ENCODE assay signal across 19 mouse cellular contexts in the genomic region with DNA sequence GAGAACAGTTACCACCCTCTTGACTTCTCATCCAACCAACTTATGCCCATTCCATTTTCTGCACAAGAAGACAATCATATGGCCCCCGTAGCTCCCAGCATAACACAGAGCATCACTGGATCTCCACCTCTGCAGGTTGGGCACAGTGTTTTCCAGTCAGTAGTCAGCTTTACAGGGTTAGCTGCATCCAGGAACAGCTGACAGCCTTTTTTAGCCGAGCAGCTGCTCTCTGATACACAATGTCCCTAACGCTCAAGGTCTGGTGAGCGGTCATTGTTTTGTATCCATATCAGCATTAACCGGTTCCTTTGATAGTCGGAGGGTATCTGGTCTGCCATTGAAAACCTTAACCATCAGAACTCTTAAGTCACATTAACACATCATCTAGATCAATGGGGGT. TPM values are rescaled to one million over a fixed set of nuclear protein-coding genes. Genes with fewer than 3 reads are reported as not detected.
DNase-seq lines count a peak whose midpoint lies in the region; ATAC-seq and TF ChIP-seq lines count a peak whose summit lies in the region.
"Had no signal": no experiment of that assay in that cellular context is flagged by ENCODE, and none has a peak within 500 bp of the region (broad histone marks: within the 10 kb centered on the region; RNA-seq: fewer than 3 reads in every experiment).

No protein-coding gene starts in this region.

- no peak for DNase-seq in heart, postnatal 0 days (ENCODE audit: low spot score)
- no peak for DNase-seq in heart, embryonic 10.5 days (ENCODE audit: low spot score)
- DNase-seq in CH12.LX (ENCODE audit: extremely low read depth): no peak
- DNase-seq in liver, embryonic 13.5 days: no peak
- DNase-seq in frontal cortex, adult 2 months (ENCODE audit: extremely low spot score in 1 of 2, low spot score in 1 of 2): no peak
- DNase-seq: adrenal gland, adult 8-10 months; cerebellum, adult 18-20 months; cerebellum, postnatal 14 days; kidney, postnatal 25 days; layer of hippocampus, postnatal 36 days; lung, embryonic 14.5 days had no signal

- no peak overlapping the region for H3K4me3 ChIP-seq in heart, postnatal 0 days (ENCODE audit: low read depth, low read length)
- no peak overlapping the region for H3K4me3 ChIP-seq in heart, embryonic 10.5 days
- H3K4me3 ChIP-seq in CH12.LX (replicated peaks in 1 of 3; ENCODE audit: low read depth in 2 of 3, low read length in 2 of 3, poor library complexity in 1 of 3): no peak overlapping the region
- peak overlapping the region; percentile 91 for H3K4me3 ChIP-seq in liver, embryonic 13.5 days (replicated peaks)
- H3K4me3 ChIP-seq in myocyte: no peak overlapping the region
- H3K4me3 ChIP-seq in neural tube, embryonic 15.5 days (replicated peaks): no peak overlapping the region
- H3K4me3 ChIP-seq: forebrain, embryonic 13.5 days; layer of hippocampus, adult 2 months; limb, embryonic 13.5 days; midbrain, embryonic 15.5 days had no signal

- no peak overlapping the region for H3K9ac ChIP-seq in heart, postnatal 0 days (replicated peaks; ENCODE audit: low read depth, low read length)
- H3K9ac ChIP-seq in CH12.LX (ENCODE audit: insufficient read depth, low read depth): no peak overlapping the region
- peak overlapping the region; percentile 100 for H3K9ac ChIP-seq in liver, embryonic 13.5 days
- H3K9ac ChIP-seq in neural tube, embryonic 15.5 days (replicated peaks): no peak overlapping the region
- H3K9ac ChIP-seq: forebrain, embryonic 13.5 days; limb, embryonic 13.5 days; lung, embryonic 14.5 days; midbrain, embryonic 15.5 days had no signal

- no peak for TF ChIP-seq EP300 in heart, postnatal 0 days (IDR thresholded peaks at IDR 0.05; ENCODE audit: low read depth)
- no peak for TF ChIP-seq EP300 in CH12.LX (IDR thresholded peaks at IDR 0.05; ENCODE audit: low read length)

- H3K9me3 ChIP-seq in heart, postnatal 0 days (replicated peaks; ENCODE audit: control insufficient read depth, low read length): no peaks in the 10 kb centered on the region
- no peaks in the 10 kb centered on the region for H3K9me3 ChIP-seq in heart, embryonic 10.5 days
- H3K9me3 ChIP-seq in CH12.LX (replicated peaks; ENCODE audit: low read length): no peaks in the 10 kb centered on the region
- H3K9me3 ChIP-seq in liver, embryonic 13.5 days (replicated peaks): no peaks in the 10 kb centered on the region
- no peaks in the 10 kb centered on the region for H3K9me3 ChIP-seq in neural tube, embryonic 15.5 days (replicated peaks)
- H3K9me3 ChIP-seq: forebrain, embryonic 13.5 days; limb, embryonic 13.5 days; midbrain, embryonic 15.5 days had no signal

- no peak for TF ChIP-seq RAD21 in CH12.LX (IDR thresholded peaks at IDR 0.05; ENCODE audit: low read depth, low read length)

- dilution Hi-C loops in CH12.LX (cut with MboI; ENCODE audit: extremely low pct_ligation_motif_present, extremely low pct_unique_long_range_greater_than_20kb, low sequenced_read_pairs): no loop called here

- H3K79me2 ChIP-seq in CH12.LX (replicated peaks; ENCODE audit: control insufficient read depth, extremely low read depth, insufficient read depth, poor library complexity, severe bottlenecking) (peaks cover 25% of the 10 kb centered on the region), myocyte (ENCODE audit: control insufficient read depth, insufficient read depth) (peaks cover 27% of the 10 kb centered on the region)

- no peaks in the 10 kb centered on the region for H3K27me3 ChIP-seq in heart, postnatal 0 days (ENCODE audit: control insufficient read depth, insufficient read depth, low read length)
- H3K27me3 ChIP-seq in heart, embryonic 10.5 days (ENCODE audit: insufficient read depth, poor library complexity, severe bottlenecking): no peaks in the 10 kb centered on the region
- H3K27me3 ChIP-seq in CH12.LX (replicated peaks): no peaks in the 10 kb centered on the region
- no peaks in the 10 kb centered on the region for H3K27me3 ChIP-seq in liver, embryonic 13.5 days
- H3K27me3 ChIP-seq in myocyte (ENCODE audit: control insufficient read depth, insufficient read depth, insufficient read length): no peaks in the 10 kb centered on the region
- no peaks in the 10 kb centered on the region for H3K27me3 ChIP-seq in neural tube, embryonic 15.5 days (replicated peaks)
- H3K27me3 ChIP-seq: forebrain, embryonic 13.5 days; limb, embryonic 13.5 days; midbrain, embryonic 15.5 days had no signal

- peak overlapping the region; percentile 6; the same call in 1 of the 2 replicates for H3K4me2 ChIP-seq in heart, postnatal 0 days (ENCODE audit: low read depth, low read length)
- H3K4me2 ChIP-seq in CH12.LX (ENCODE audit: insufficient read depth, low read depth, poor library complexity, severe bottlenecking) (peak overlapping the region; percentile 84; the same call in 1 of the 2 replicates), myocyte (ENCODE audit: low read depth) (no peak overlapping the region)
- H3K4me2 ChIP-seq in liver, embryonic 13.5 days: peak overlapping the region; percentile 69
- H3K4me2 ChIP-seq in neural tube, embryonic 15.5 days: no peak overlapping the region
- H3K4me2 ChIP-seq: midbrain, embryonic 15.5 days had no signal

- no peak overlapping the region for H3K27ac ChIP-seq in heart, postnatal 0 days (ENCODE audit: low read depth)
- no peak overlapping the region for H3K27ac ChIP-seq in heart, embryonic 10.5 days
- H3K27ac ChIP-seq in CH12.LX (ENCODE audit: insufficient read depth, low read depth): no peak overlapping the region
- H3K27ac ChIP-seq in liver, embryonic 13.5 days: peak overlapping the region; percentile 100
- no peak overlapping the region for H3K27ac ChIP-seq in neural tube, embryonic 15.5 days (replicated peaks)
- H3K27ac ChIP-seq: forebrain, embryonic 13.5 days; layer of hippocampus, adult 2 months; limb, embryonic 13.5 days; midbrain, embryonic 15.5 days had no signal

- in situ Hi-C loops in CH12.LX (cut with MboI; ENCODE audit: low pct_ligation_motif_present, low pct_unique_long_range_greater_than_20kb, low sequenced_read_pairs): no loop called here

- H3K36me3 ChIP-seq in heart, postnatal 0 days (replicated peaks; ENCODE audit: control insufficient read depth, insufficient read depth, low read length): no peaks in the 10 kb centered on the region
- H3K36me3 ChIP-seq in heart, embryonic 10.5 days: no peaks in the 10 kb centered on the region
- H3K36me3 ChIP-seq in CH12.LX (replicated peaks in 1 of 2; ENCODE audit: control insufficient read depth in 1 of 2, insufficient read depth in 1 of 2, low read length in 1 of 2): no peaks in the 10 kb centered on the region
- peaks cover 2% of the 10 kb centered on the region for H3K36me3 ChIP-seq in liver, embryonic 13.5 days
- no peaks in the 10 kb centered on the region for H3K36me3 ChIP-seq in myocyte (ENCODE audit: control insufficient read depth, insufficient read depth)
- H3K36me3 ChIP-seq in neural tube, embryonic 15.5 days: no peaks in the 10 kb centered on the region
- H3K36me3 ChIP-seq: limb, embryonic 13.5 days; midbrain, embryonic 15.5 days had no signal

- no peak for ATAC-seq in heart, postnatal 0 days (ENCODE audit: insufficient read depth, low read depth)
- no peak for ATAC-seq in liver, embryonic 13.5 days (ENCODE audit: low read depth)
- ATAC-seq in neural tube, embryonic 15.5 days (ENCODE audit: low FRiP score): no peak
- ATAC-seq: forebrain, embryonic 13.5 days; hindbrain, embryonic 16.5 days; intestine, embryonic 16.5 days; midbrain, embryonic 15.5 days had no signal

- TF ChIP-seq POLR2A in CH12.LX (IDR thresholded peaks at IDR 0.05; ENCODE audit: low read depth, low read length) (no peak), myocyte (IDR thresholded peaks at IDR 0.05; ENCODE audit: insufficient read length, low read depth) (no peak)

- no peak for TF ChIP-seq CTCF in heart, postnatal 0 days (IDR thresholded peaks at IDR 0.05; ENCODE audit: low read depth)
- no peak for TF ChIP-seq CTCF in CH12.LX (conservative IDR thresholded peaks at IDR 0.05 in 1 of 2, IDR thresholded peaks at IDR 0.05 in 1 of 2; ENCODE audit: low read depth in 2 of 2, low read length in 2 of 2)

- no peak overlapping the region for H3ac ChIP-seq in myocyte (ENCODE audit: control insufficient read depth, insufficient read length)

- H3K4me1 ChIP-seq in heart, postnatal 0 days (ENCODE audit: control insufficient read depth, insufficient read depth): peaks cover 17% of the 10 kb centered on the region
- H3K4me1 ChIP-seq in heart, embryonic 10.5 days: peaks cover 19% of the 10 kb centered on the region
- H3K4me1 ChIP-seq in CH12.LX (ENCODE audit: control insufficient read depth in 1 of 2, insufficient read depth in 2 of 2): peaks cover 14 to 35% of the 10 kb centered on the region in 2 experiments
- peaks cover 38% of the 10 kb centered on the region for H3K4me1 ChIP-seq in liver, embryonic 13.5 days (replicated peaks)
- peaks cover 16% of the 10 kb centered on the region for H3K4me1 ChIP-seq in neural tube, embryonic 15.5 days

- 74% methylated on average over 6 of the region's 6 CpGs for WGBS in heart, postnatal 0 days
- WGBS in heart, embryonic 10.5 days: 69% methylated on average over 6 of the region's 6 CpGs
- 71% methylated on average over 6 of the region's 6 CpGs for WGBS in liver, embryonic 13.5 days (ENCODE audit: insufficient replicate concordance)
- WGBS in neural tube, embryonic 15.5 days: 87% methylated on average over 6 of the region's 6 CpGs

TF ChIP-seq in CH12.LX, 34 proteins besides CTCF, POLR2A, EP300 and RAD21:
- peak; percentile 18; the same call in 1 of the 2 replicates for TF ChIP-seq TCF12 (IDR thresholded peaks at IDR 0.05; ENCODE audit: low read depth, low read length)
- TF ChIP-seq CHD1 (IDR thresholded peaks at IDR 0.05; ENCODE audit: low read depth, low read length): peak; percentile 68; the same call in 1 of the 2 replicates
- no peak for TF ChIP-seq UBTF (IDR thresholded peaks at IDR 0.05; ENCODE audit: low read depth, low read length)
TF ChIP-seq in CH12.LX: peak in this region for 2.

TF ChIP-seq in myocyte, 11 proteins besides CTCF, POLR2A, EP300 and RAD21 (continues in another document):
- TF ChIP-seq MYOD1 (IDR thresholded peaks at IDR 0.05; ENCODE audit: control insufficient read depth in 1 of 3, insufficient read length in 2 of 3, low read depth in 2 of 3) (peak in 2 of 3 experiments; percentile 75 to 84), MYOG (IDR thresholded peaks at IDR 0.05; ENCODE audit: control insufficient read depth in 1 of 3, insufficient read depth in 1 of 3, insufficient read length in 2 of 3, low read depth in 2 of 3) (peak; percentile 33 to 91 (median 85))

RNA-seq across cellular contexts. Expression of gene Cd47, which starts 53.3 kb away (rescaled TPM):
- 32.9 and 50.7 TPM in 2 replicates for total RNA-seq in heart, postnatal 0 days (2014; rRNA removed; ENCODE audit: low replicate concordance)
- 77.8 and 82.0 TPM in 2 replicates for polyA plus RNA-seq in heart, postnatal 0 days (2015; fragmentation: Nextera tagmentation; extraction: Ambion mirVana)
- polyA plus RNA-seq in heart, embryonic 10.5 days (2016; fragmentation: Nextera tagmentation; extraction: Ambion mirVana): 49.0 and 50.3 TPM in 2 replicates
- 111 and 142 TPM in 2 replicates for total RNA-seq in CH12.LX (2012; rRNA removed)
- 277 and 278 TPM in 2 replicates for total RNA-seq in CH12.LX (2014; rRNA removed)
- 102 and 109 TPM in 2 replicates for polyA plus RNA-seq in CH12.LX (2012; ENCODE audit: insufficient read length, low read depth)
- 301 and 344 TPM in 2 replicates for polyA plus RNA-seq in liver, embryonic 13.5 days (2015; fragmentation: Nextera tagmentation; extraction: Ambion mirVana)
- 79.4 TPM for polyA plus RNA-seq in myocyte (2012; fragmentation: generic; extraction: Trizol)
- 153 and 156 TPM in 2 replicates for polyA plus RNA-seq in neural tube, embryonic 15.5 days (2015; fragmentation: Nextera tagmentation; extraction: Ambion mirVana)
- polyA plus RNA-seq in frontal cortex, adult 2 months (2012; rRNA removed): 123 and 127 TPM in 2 replicates

Comparison
In these comparisons a context has a peak if more than half of its experiments do, and no peak if none do; other contexts are left out.
1. H3K4me2 ChIP-seq: peak in heart, postnatal 0 days (single experiment), CH12.LX (single experiment) and liver, embryonic 13.5 days (single experiment); none in myocyte (single experiment) and neural tube, embryonic 15.5 days (single experiment).